Mouse (Mus musculus) B cell, adult (primary cell): ENCODE data around the gene Gm6899. TPM values are rescaled to one million over a fixed set of nuclear protein-coding genes. Genes with fewer than 3 reads are reported as not detected.

Experiments used
- total RNA-seq: library from RNA; stranded (reverse); gene quantifications from 4 replicates; pipeline ENCODE4 v1.2.4, GENCODE M21; 2023; ENCODE audit not compliant: inconsistent age

Gene Gm6899
- total RNA-seq = not detected in 4 replicates

GRCm38 (mm10) chr11:26593061-26594059 is at the start of gene Gm6899, which contains the start of gene Vrk2:
Gm6899 (plus strand) TSS chr11:26593241.
Vrk2 (minus strand) TSS chr11:26593999.

Other genes starting within 250 kb of the Gm6899 start
- gene Fancl, start 207.1 kb upstream of the Gm6899 start, total RNA-seq = 14.2 to 21.3 TPM (median 15.8 TPM) in 4 replicates
- gene Vrk2, start 758 bp downstream of the Gm6899 start, total RNA-seq = 32.7 to 39.3 TPM (median 35.2 TPM) in 4 replicates